Mouse (Mus musculus) embryonic fibroblast, embryonic 13.5 days (primary cell): ENCODE data around the gene Fhod1. TPM values are rescaled to one million over a fixed set of nuclear protein-coding genes. Genes with fewer than 3 reads are reported as not detected.

Experiments
- H3K27ac ChIP-seq: 2 replicates; pipeline ENCODE4 v1.5.1; 2012; ENCODE audit warnings: low read length, control low read depth, inconsistent platforms; ENCODE audit not compliant: insufficient read depth
- H3K4me1 ChIP-seq: 2 replicates; pipeline ENCODE4 v1.6.1; 2011; ENCODE audit warnings: low read length; ENCODE audit not compliant: control insufficient read depth, insufficient read depth
- H3K4me3 ChIP-seq: 2 replicates; pipeline ENCODE4 v1.5.1; 2011; ENCODE audit warnings: mild to moderate bottlenecking, control low read depth, low read length; ENCODE audit not compliant: insufficient read depth
- CTCF ChIP-seq: IDR thresholded peaks from 2 replicates; pipeline ENCODE4 v1.5.1; 2011; ENCODE audit warnings: mild to moderate bottlenecking, control low read depth, low read length, moderate library complexity, borderline replicate concordance; ENCODE audit not compliant: insufficient read depth
- POLR2A ChIP-seq: IDR thresholded peaks from 2 replicates; pipeline ENCODE4 v1.6.1; 2011; ENCODE audit warnings: low read depth, mild to moderate bottlenecking, control low read depth, low read length, moderate library complexity
- polyA plus RNA-seq: library from polyadenylated mRNA; stranded (reverse); fragments of >200 nt; gene quantifications from 2 replicates; pipeline ENCODE4 v1.2.4, GENCODE M21; 2011; ENCODE audit warnings: low read depth; ENCODE audit not compliant: missing spikeins, insufficient read length

Fhod1 gene
- polyA plus RNA-seq, 1 experiment, result 16.0 TPM

DNA sequence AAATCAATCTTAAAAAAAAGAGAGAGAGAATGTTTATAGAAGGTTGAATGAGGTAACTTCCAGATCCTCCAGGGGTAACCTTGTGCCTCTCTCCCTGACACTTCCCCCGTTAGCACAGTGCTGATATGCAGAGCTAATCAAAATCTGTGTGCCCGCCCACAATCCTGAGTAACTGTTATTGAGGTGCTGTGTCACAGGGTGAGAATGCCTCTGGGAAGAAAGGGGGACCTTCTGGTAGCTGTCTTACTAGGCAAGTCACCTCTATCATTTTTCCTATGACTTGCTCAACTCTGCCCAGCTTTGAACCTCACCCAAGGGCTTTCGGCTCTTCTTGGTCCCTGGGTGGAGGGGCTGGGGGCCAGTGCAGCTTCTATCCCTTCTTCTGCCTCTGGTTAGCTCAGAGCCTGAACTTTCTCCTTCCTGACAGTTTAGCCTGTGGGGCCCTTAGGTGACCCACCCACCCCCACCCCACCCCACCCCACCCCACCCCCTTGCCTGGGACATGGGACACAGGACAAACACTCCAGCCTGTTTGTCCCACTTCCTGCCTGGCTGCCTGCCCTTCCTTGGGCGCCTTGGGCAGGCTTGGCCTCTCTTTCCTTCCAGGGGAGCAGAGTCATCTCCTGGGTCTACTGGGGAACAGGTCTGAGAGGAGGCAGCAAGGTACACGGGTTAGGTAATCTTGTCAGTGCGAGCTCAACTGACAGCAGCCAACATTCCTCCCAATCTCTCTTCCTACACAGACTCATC lies 7.7 kb downstream of the Fhod1 start:
- Histone ChIP-seq H3K4me1 (peaks cover 11% of the 10 kb centered on the region), H3K4me3 (no peak overlapping the region), H3K27ac (no peak overlapping the region)
- TF ChIP-seq CTCF (no peak), POLR2A (no peak)

DNA sequence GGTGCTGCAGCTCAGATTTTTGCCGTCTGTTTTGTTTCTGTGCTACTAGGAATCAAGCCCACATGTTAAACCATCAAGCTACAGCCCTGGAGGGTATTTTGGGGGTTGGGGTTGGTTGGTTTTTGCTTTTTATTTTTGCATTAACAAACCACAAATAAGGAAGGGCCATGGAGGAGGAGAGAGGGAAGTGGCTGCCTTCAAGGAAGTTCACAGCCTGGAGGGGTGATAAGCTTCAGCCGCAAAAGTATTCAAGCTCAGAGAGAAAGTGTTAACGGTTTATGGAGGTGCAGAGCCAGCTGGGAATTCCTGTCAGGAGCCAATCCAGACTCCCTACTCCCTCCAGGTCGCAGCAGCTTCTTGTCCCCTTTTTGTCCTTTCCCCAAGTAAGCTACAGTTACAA lies 8.8 kb downstream of the Fhod1 start:
- TF ChIP-seq CTCF (no peak), POLR2A (no peak)
- H3K4me1 ChIP-seq, result peaks cover 8% of the 10 kb centered on the region; the same call in 1 of the 2 replicates
- no peak overlapping the region for H3K4me3 ChIP-seq
- H3K27ac ChIP-seq, result no peak overlapping the region

DNA sequence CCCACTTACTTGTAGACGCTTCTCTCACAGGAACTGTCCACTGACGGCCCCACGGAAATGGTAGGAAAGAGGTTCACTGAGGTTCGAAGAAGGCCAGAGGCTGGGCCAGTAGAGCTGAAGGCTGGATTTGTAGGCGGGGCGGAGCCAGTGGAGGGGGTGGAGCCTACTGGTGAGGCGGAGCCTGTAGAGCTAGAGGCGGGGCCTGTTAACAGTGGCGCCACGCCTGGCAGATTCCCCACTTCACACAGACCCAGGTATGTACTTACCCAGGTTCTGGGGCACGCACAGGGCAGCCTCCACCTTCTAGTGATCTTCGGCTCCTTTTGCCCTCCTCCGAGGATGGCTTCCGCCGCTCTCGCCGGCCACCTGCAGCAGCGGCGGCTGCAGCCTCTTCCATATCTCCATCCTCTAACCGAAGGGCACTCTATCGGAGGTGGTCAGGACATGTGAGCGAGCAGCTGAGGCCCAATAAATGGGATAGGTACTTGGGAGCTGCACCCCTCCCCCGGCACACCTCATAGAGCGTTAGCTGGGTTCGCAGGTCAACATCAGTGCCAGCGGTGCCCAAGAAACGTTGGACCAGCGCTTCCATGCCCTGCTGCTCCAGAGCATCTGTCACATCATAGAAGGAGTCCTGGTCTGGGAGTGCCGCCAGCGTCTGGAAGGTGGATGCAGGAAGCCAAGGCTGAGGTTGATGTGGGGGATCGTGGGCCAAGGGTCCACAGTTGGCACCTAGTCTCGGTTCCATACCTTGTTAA lies 11.2 kb downstream of the Fhod1 start:
- no peak for TF ChIP-seq POLR2A
- no peak for TF ChIP-seq CTCF
- H3K27ac ChIP-seq, result no peak overlapping the region
- no peak overlapping the region for H3K4me3 ChIP-seq
- H3K4me1 ChIP-seq, result peaks cover 8% of the 10 kb centered on the region; the same call in 1 of the 2 replicates

DNA sequence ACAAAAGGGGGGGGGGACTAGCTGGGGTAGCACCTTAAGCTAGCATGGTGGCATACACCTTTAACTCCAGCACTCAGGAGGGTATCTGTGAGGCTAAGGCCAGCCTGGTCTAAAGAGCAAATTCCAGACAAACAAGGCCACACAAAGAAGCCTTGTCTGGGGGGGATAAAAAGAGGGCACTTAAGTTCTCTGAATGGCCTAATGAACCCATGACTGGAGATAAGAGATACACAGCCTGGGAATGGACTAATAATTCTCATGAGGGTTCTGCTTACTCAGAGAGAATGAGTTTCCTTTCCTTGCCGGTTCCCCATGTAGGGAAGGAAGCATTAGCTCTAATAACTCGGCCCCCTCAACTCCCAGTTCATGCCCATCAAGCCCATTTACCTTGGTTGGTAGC lies 15.2 kb downstream of the Fhod1 start:
- Histone ChIP-seq H3K4me1 (peaks cover under 1% of the 10 kb centered on the region; the same call in 1 of the 2 replicates), H3K4me3 (no peak overlapping the region), H3K27ac (no peak overlapping the region)
- no peak for TF ChIP-seq CTCF
- TF ChIP-seq POLR2A, result no peak

DNA sequence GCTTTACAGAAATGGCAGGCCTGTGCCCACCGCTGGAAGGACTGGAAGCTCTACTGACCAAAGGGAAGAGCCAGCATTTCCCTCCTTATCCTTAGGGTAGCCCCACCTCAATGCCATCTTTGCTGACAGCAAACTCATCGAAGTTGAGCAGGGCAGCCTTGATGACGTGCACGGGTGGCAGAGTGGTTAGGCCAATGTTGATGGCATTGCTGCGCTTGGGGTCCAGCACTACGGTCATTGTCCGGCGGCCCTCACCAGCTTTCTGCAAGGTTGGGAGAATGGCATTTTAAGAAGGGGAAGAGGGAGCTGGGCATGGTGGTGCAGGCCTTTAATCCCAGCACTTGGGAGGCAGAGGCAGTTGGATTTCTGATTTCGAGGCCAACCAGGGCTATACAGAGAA lies 15.8 kb downstream of the Fhod1 start:
- Histone ChIP-seq H3K27ac (no peak overlapping the region), H3K4me1 (peaks cover 3% of the 10 kb centered on the region; the same call in 1 of the 2 replicates), H3K4me3 (no peak overlapping the region)
- TF ChIP-seq CTCF (no peak), POLR2A (no peak)

DNA sequence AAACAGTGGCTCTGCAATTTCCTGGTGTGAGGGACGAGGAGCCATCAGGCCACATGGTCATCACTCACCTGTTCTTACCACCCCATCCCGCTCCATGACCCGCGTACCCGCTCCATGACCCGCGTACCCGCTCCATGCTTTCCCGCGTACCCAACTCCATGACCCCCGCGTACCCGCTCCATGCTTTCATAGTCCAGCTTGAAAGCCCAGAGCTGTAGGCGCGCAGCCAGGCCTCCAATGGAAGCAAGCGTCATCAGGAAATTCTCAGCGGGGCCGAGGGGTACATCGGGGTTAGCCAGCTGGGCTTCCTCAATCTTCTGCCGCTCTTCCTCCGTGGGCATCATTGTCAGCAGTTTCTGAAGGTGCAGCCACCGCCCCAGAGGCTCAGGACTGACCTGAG lies 16.3 kb downstream of the Fhod1 start:
- no peak overlapping the region for H3K4me3 ChIP-seq
- no peak overlapping the region for H3K27ac ChIP-seq
- no peak for TF ChIP-seq POLR2A
- TF ChIP-seq CTCF, result no peak
- H3K4me1 ChIP-seq, result peaks cover 3% of the 10 kb centered on the region; the same call in 1 of the 2 replicates

DNA sequence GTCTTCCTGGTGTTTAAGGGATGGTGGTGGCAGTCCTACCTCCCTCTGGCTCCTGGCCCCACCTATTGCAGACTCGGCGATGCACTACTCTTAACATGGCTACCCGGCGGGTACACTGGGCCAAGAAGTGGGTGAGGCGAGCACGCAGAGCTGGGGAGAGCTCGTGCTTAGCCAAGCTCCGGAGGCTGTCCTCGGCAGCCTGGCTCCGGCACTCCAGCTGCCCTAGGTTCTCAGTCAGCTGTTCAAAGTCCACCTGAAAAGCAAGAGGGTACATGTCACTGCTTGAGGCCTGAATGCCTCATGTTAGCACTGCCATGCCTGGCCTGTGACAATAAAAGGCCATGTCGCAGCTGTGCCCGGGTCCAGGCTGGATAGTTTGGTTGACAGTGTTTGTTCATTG lies 17.4 kb downstream of the Fhod1 start:
- Histone ChIP-seq H3K4me1 (peaks cover 3% of the 10 kb centered on the region; the same call in 1 of the 2 replicates), H3K4me3 (no peak overlapping the region), H3K27ac (no peak overlapping the region)
- TF ChIP-seq POLR2A, result no peak

DNA sequence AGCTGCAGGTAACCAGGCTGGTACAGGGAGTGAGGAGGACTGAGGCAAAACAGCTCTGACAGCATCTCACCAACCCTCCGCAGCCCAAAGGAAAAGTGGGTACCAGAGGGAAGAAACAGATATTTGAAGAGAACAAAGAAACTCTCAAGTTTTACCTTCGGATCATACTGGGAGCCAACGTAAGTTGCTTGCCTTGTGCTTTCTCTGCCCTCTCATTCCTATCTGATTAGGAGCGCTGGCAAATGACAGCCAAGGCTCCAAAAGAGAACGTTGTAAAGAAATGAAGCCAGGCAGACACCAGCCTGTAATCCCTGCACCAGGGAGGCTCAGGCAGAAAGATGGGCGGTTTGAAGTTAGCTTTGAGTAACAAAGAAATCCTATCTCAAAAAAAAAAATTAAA lies 20.8 kb downstream of the Fhod1 start:
- peak overlapping the region; percentile 74; the same call in 1 of the 2 replicates for H3K27ac ChIP-seq
- peak overlapping the region; percentile 60 for H3K4me3 ChIP-seq
- TF ChIP-seq CTCF (no peak), POLR2A (no peak)
- H3K4me1 ChIP-seq, result peaks cover 3% of the 10 kb centered on the region; the same call in 1 of the 2 replicates

DNA sequence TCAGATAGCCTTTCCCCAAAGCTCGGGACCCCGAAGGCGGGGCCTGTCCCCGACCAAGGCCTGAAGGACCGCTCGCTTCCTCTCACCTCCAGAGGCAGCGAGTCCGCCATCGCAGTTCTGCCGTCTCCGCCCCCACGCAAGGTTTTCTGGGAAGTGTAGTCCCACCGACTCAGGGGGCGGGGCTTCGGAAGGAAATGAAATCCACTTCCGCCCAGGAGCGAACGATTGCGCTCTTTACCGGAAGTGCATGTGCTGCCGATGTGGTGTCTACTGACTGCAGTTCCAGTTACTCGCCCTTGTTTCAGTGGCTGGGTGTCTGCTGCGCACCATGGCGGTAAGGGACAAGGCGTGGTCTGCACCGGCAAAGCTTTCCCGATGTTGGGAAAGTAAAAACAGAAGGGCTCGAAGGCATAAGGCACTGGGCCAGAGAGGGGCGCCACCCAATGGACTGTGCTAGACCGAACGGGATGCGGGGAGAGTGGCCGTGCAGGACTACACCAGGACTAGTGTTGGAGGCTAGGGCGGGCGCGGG lies 21.5 kb downstream of the Fhod1 start, which contains the start of the genes Lrrc29 and Tmem208:
Gene Lrrc29 (minus strand): TSS at position 138 of the 532 bp plus-strand sequence.
Gene Tmem208 (plus strand): TSS at position 214 of the 532 bp plus-strand sequence.
- Histone ChIP-seq H3K4me3 (peak within 1 kb of the TSS; percentile 65), H3K4me1 (peaks cover 3% of the 10 kb centered on the region; the same call in 1 of the 2 replicates), H3K27ac (peak within 1 kb of the TSS; percentile 74)
- TF ChIP-seq POLR2A, result peak; percentile 99
- TF ChIP-seq CTCF, result peak; percentile 51; the same call in 1 of the 2 replicates
